Comparison of ENCODE assay signal across 25 mouse cellular contexts in the genomic region with DNA sequence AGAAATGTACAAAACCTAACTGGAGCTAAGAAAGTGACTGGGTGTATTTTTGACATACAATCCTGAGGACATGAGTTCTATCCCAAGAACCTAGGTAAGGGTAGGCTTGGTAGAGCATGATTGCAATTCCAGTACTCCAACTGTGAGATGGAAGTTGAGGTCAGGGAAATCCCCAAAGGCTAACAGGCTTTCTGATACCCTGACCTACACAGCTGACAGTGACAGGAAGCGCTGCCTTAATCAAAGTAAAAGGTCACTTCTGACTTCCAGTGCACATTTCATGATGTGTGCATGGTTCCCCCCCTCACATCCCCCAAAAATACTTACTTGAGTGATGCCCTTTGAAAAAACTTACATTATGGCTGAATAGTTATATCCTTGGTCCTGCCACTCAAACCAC.
"Had no signal": no experiment of that assay in that cellular context is flagged by ENCODE, and none has a peak within 500 bp of the region (broad histone marks: within the 10 kb centered on the region; RNA-seq: fewer than 3 reads in every experiment).

No protein-coding gene starts in this region.

- H3K4me3 ChIP-seq: embryonic facial prominence, embryonic 10.5 days; embryonic facial prominence, embryonic 12.5 days; embryonic facial prominence, embryonic 13.5 days; embryonic facial prominence, embryonic 15.5 days; erythroblast, embryonic 14.5 days; forebrain, embryonic 10.5 days; forebrain, embryonic 12.5 days; forebrain, embryonic 13.5 days; forebrain, embryonic 15.5 days; gastrocnemius, adult 2 months; heart, adult 2 months had no signal

- H3K27ac ChIP-seq: embryonic facial prominence, embryonic 10.5 days; embryonic facial prominence, embryonic 12.5 days; embryonic facial prominence, embryonic 13.5 days; embryonic facial prominence, embryonic 15.5 days; forebrain, embryonic 10.5 days; forebrain, embryonic 12.5 days; forebrain, embryonic 13.5 days; forebrain, embryonic 15.5 days; gastrocnemius, adult 2 months; heart, adult 2 months had no signal

- DNase-seq: cerebellum, adult 8-10 months; cerebellum, adult 9-10 months; cerebellum, adult 9-11 months; cerebellum, postnatal 10 days; cerebellum, postnatal 14 days; cerebellum, postnatal 25 days; cerebellum, postnatal 36 days; embryo, embryonic 11 days; forebrain, postnatal 0 days; gastrocnemius, adult 2 months; gastrocnemius, postnatal 10 days; gastrocnemius, postnatal 14 days; gastrocnemius, postnatal 25 days; gastrocnemius, postnatal 36 days; heart, adult 2 months had no signal

- H3K36me3 ChIP-seq: embryonic facial prominence, embryonic 10.5 days; embryonic facial prominence, embryonic 12.5 days; embryonic facial prominence, embryonic 13.5 days; embryonic facial prominence, embryonic 15.5 days; forebrain, embryonic 10.5 days; forebrain, embryonic 12.5 days; forebrain, embryonic 15.5 days had no signal

- H3K4me2 ChIP-seq: embryonic facial prominence, embryonic 12.5 days; embryonic facial prominence, embryonic 13.5 days; embryonic facial prominence, embryonic 15.5 days; forebrain, embryonic 12.5 days; forebrain, embryonic 13.5 days; forebrain, embryonic 15.5 days had no signal

- H3K4me1 ChIP-seq: embryonic facial prominence, embryonic 10.5 days; embryonic facial prominence, embryonic 12.5 days; embryonic facial prominence, embryonic 13.5 days; embryonic facial prominence, embryonic 15.5 days; forebrain, embryonic 12.5 days; forebrain, embryonic 13.5 days; forebrain, embryonic 15.5 days had no signal

- ATAC-seq: forebrain, embryonic 13.5 days; forebrain, embryonic 14.5 days; forebrain, embryonic 15.5 days; forebrain, postnatal 0 days had no signal

- H3K27me3 ChIP-seq: embryonic facial prominence, embryonic 12.5 days; embryonic facial prominence, embryonic 13.5 days; embryonic facial prominence, embryonic 15.5 days; forebrain, embryonic 12.5 days; forebrain, embryonic 13.5 days; forebrain, embryonic 15.5 days had no signal

- H3K9me3 ChIP-seq: embryonic facial prominence, embryonic 10.5 days; embryonic facial prominence, embryonic 12.5 days; embryonic facial prominence, embryonic 13.5 days; embryonic facial prominence, embryonic 15.5 days; forebrain, embryonic 10.5 days; forebrain, embryonic 12.5 days; forebrain, embryonic 13.5 days; forebrain, embryonic 15.5 days had no signal

- H3K9ac ChIP-seq: embryonic facial prominence, embryonic 12.5 days; embryonic facial prominence, embryonic 13.5 days; embryonic facial prominence, embryonic 15.5 days; forebrain, embryonic 12.5 days; forebrain, embryonic 13.5 days; forebrain, embryonic 15.5 days; forebrain, postnatal 0 days had no signal
